Mouse (Mus musculus) adipocyte (in vitro differentiated cells): Measurements from ENCODE around the gene Birc7.
A peak's percentile ranks its signal among the peaks of the same experiment; 100 is the strongest.

Source experiments
- DNase-seq: peaks from one replicate; pipeline ENCODE4 v3.0.0-alpha.2; 2016; ENCODE audit warnings: low spot score

Gene Birc7

DNA sequence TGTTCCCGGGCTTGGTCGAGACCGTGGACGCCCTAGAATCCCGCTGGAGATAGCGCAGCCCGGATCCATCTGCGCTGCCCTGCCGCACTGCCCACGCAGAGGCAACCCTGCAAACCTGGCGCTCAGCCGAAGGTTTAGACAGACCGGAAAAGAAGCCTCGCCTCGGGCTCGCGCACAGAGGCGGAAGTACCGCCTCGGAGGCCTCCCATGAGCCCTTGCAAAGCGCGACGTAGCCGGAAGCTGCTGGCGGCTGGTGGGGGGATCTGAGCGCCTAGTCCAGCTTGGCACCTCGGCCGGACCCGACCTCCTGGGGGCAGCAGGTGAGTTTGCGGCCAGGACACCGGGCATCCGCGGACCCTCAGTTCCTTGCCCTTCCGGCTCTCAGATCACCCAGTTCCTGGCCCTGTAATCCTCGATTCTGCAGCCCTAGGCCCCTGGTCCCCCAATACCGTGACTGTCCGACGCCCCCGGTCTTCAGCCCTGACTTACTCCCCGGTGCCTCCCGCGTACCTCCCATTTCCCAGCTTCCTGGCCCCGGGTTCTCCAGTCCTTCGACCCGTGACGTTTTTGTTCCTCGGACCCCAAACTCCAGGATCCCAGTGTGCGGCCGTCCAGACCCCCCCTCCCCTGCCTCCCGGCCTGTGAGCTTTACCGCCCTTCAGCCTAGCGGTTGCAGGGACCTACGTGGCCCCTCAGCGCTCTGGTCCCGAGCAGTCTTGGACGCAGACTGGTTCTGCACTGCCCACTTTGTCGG lies 38.4 kb downstream of the Birc7 start, which contains the start of gene Arfgap1:
Gene Arfgap1 (plus strand): TSS at position 216 of the 754 bp plus-strand sequence.
- peak; percentile 98 for DNase-seq

DNA sequence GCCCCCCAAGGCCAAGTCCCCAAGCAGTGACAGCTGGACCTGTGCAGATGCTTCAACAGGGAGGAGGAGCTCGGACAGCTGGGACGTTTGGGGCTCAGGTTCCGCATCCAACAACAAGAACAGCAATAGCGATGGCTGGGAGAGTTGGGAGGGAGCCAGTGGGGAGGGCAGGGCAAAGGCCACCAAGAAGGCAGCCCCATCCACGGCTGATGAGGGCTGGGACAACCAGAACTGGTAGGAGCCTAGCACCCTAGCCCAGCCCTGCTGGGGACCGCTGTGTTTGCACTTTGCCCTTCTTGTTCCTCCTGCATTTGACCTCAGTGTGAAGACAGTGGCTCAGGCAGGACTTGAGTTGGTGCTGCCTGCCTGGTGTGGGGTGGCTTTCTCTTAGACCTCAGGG lies 52.3 kb downstream of the Birc7 start:
- no peak for DNase-seq
